Mouse (Mus musculus) embryo, embryonic 10 days (tissue): Measurements from ENCODE around the gene Slc29a4.

Experiments used
- DNase-seq: peaks from one replicate; pipeline ENCODE4 v3.0.0-alpha.2; 2015; ENCODE audit warnings: low spot score

Slc29a4 gene

DNA sequence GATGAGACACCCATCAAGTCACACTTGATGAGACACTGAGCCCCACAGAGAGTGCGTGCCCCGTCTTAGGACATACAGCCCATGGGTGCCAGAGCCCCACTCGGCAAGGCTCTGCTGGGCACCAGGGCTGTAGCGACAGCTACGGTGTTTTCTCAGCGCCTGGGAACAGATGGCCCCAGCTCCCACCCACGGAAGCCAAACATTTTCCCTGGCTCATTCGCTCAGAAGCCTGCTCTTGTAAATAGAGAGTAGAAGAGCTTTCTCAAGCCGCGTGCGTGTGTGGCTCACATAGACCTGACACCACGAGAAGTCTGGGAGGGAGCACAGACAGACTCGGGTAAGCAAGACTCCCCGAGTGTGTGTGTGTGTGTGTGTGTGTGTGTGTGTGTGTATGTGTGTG is at the start of gene Slc29a4:
Gene Slc29a4 (plus strand): TSS at position 265 of the 400 bp plus-strand sequence.
- no peak for DNase-seq

DNA sequence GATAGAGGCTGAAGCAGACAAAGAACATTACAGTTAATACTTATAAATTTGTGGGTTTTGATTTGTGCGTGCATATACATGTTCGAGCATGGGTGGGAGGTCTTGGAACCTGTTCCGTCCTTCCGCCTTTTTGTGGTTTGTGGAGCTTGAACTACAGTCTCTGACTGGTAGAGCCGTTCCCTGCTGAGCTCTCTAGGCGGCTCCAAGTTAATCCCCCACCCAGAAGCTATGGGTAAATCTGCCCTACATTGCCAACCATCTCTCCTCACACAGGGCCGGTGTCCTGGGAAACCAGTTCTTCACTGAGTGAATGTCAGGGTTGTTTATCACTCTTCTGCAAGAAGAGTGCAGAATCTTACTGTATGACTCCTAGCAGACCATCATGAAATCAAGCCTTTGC is 44.1 kb upstream of the Slc29a4 start:
- DNase-seq, result no peak

DNA sequence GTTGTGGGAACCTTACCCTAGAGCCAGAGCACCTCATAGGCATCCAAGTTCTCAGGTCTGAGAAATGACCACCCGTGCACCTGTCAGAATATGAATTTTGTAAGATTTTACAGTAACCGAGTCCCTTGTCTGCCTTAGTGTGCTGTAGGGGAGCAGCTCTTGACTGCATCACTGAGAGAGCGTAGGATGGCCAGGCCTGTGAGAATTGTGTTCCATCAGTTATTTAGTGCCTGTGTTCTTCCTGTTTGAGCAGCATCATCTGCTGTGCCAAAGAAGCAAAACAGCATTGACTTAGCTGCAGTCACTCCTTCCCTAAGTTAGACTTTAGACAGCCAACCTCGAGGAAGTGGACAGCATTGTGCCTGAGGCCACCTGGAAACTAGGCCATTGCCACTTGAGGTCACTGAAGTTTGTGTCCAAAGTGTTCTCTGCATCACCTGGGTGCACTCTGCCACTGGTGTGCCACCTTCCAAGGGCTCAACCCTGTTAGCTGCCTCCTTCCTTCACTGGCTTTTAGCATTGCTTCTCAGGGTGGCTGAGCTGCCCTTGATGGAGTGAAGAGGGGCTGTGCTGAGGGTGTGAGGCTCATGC is 42.8 kb upstream of the Slc29a4 start:
- no peak for DNase-seq

DNA sequence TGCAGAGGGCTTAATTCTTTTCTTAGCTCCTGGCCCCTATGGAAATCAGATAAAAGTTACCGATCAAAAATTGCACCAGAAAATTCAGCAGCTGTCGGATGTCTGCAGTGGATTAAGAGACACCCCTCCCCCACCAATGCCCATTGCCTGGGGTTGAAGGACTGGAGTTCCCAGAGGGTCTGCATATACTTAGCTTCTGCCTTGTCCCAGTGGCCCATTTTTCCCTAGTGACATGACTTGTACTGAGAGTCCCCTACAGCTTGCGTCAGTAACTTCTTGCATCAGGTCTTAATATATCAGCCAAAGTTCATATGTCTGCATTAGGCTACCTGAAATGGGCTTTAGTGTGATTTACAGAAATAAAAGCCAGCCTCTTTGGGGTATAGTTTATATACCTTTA is 41.9 kb upstream of the Slc29a4 start:
- no peak for DNase-seq

DNA sequence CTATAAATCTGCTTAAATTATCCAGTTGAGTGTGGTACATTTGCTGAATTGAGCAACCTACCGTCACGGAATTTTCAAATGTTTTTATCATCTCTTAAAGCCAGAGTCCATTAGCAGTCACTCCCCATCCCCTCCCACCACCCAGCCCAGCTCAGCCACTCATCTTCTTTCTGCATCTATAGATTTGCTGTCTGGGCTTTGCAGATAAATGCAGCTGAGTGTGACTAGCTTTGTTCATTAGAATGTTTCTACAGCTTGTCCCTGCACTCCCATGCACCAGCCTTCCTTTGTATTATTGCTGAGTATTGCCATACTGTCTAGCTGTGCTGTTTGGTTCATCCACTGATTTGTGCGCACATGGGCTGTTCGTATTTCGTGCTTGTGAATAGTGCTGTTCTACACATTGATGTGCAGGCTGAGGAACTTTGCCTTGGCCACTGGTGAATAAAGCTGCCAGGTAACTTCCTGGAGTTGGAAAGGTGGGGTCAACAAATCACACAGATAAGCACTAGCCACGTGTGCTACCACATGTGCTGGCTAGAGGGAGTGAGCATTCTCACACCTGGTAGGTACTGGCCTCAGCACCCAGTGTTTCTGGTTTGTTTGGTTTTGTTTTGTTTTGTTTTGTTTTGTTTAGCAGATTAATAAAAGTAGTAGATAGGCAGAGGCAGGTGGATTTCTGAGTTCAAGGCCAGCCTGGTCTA is 41.4 kb upstream of the Slc29a4 start:
- no peak for DNase-seq

DNA sequence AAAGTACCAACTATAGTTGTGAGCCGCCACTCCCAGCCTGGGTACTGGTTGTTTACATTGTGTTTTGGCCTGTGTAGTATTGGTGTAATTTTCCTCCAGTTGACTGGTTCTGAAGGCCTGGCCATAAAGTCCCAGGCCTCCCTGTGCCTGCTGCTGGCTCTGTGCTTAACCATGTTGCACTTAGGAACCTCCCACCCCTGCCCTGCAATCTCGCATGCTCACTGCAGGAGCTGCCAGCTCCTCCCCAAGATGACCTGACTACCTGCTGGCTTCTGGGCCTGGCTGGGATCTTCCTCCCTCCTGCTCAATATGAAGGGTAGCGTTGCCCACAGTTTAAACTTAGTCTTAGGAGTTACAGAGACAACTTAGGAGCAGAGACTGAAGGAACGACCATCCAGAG is 40.0 kb upstream of the Slc29a4 start:
- DNase-seq, result no peak

DNA sequence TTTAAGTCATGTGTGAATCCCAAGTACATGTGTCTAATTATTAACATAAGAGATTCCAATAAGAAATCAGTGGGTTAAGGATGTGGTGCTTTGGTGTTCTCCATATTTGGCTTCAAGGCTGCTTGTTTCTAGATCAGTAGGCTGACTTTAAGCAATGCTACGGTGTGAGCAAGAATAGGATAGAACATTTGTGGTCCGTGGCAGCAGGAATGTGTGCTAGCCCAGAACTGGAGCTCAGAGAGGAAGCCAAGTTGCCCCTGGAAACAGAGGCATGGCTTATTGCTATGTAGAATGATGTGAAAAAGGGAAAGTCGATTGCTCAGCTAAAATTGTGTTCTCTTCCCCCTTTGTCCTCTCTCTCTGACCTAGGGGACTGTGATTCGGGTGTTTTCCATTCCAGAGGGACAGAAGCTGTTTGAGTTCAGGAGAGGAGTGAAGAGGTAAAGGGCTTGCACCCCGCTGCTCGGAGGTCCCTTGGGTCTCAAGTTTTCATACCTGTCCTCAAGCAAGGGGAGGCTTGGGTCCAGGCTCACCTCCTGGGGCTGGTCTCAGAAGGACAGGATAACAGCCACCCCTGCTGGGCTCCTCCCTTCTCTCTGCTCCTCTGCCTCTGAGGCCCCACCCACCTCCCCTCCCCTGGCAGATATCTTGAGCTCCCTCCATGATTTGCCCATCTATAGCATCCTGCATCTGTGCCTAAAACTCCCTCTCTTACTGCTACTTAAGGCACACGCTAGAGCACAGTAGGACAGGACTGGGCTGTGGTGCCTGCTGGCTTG is 31.5 kb upstream of the Slc29a4 start:
- DNase-seq, result no peak

DNA sequence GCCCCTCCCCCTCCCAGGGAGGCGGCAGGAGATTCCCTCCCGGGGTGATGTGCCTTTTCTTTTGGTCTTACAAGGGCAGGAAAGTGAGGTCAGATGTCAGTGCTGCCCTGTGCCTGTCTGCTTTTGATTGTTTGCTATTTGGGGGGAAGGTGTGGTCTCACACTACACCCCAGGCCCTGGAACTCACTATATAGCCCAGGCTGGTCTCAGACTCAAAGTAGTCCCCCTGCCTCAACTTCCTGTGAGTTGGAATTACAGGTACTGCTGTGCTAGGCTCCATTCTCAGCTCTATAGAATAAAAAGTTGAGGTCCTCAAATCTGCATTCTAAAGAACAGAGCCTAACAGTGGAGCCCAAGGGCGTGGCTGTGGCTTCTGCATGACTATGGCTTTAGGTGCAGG is 24.4 kb upstream of the Slc29a4 start:
- no peak for DNase-seq

DNA sequence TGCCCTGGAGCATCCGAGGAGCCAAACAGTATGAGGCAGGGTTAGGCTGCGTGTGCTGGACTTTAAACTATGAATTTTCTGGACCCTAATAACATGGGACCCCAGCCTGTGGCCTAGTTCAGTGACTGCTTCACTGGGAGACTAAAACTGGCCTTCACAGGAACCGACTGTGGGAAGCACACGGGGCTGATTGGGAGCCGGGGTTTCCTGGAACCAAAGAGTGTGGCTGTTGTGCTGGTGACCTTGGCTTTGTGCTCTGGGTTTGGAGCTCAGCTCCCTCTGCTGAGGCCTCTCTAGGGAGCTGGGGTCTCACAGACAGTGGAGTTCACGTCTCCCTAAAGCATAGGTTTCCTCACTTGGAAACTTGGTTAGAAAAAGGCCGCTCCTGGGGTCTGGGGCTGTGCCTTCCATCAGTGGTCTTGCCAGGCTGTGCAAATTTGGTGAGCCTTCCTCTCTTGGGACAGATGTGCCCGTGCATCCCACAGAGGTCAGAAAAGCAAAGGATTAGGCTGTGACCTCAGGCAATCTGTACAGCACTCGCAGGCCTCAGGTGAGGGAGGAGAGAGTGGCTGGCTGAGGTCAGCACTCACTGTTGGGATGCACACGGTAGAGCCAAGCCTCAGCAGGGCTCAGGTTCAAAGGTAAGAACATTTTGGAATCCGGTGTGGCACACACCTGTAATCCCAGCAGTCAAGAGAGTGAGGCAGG is 23.6 kb upstream of the Slc29a4 start:
- DNase-seq, result no peak

DNA sequence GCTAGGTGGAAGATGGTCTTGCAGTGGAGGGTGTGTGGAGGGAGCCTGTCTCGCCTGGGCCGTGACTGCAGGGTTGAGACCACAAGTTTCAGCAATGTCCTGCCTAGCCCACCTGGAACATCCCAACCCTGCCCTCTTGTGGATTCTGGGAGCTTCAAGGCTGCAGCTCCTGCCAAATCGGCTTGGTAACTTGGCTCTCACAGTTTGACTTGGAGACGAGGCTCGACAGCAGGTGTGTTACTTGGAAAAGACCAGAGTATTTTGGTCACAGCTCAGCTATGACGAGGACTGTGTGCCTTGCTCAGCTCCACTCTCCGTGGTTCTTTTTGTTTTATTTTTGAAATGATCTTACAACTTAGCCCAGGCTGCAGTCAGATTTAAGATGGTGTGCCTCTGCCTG is 22.6 kb upstream of the Slc29a4 start:
- no peak for DNase-seq

DNA sequence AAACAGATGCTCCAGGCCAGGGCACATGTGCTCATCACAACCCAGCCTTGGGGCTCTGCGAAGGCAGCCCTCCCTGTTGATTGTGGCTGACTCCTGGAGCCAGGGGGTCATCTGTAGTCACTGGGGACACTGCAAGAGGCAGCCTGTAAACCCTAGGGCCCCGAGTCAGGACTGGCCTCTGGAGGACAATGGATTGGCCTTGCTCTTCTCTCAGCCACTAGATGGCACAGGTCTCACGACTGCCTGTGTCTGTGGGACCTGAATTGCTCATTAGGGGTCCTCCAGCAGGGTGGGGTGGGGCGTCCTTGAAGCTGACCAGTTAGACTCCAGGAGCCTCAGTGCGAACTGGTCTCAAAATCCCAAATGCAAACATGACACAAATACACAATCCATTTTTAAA is 19.2 kb upstream of the Slc29a4 start:
- DNase-seq, result peak; percentile 63

DNA sequence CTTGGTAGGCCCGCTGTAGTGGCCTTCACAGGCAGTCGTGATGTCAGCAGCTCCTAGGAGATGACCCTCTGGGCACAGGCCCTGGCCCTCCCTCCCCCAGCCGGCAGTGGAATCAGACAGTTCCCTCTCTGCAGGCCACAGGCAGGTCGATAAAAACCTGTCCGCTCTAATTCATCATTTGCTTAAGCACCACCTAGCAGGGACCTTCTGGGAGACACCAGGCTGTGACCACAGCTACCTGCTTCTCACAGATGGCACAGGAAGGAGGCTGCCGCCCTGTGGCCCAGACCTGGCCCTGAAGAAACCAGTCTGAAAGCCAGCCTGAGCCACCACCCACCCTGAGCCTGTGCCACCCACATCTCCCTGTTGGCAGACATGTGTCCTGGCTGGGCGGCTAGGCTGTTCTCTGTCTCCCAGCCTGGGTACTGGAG is 14.2 kb upstream of the Slc29a4 start:
- DNase-seq, result no peak

DNA sequence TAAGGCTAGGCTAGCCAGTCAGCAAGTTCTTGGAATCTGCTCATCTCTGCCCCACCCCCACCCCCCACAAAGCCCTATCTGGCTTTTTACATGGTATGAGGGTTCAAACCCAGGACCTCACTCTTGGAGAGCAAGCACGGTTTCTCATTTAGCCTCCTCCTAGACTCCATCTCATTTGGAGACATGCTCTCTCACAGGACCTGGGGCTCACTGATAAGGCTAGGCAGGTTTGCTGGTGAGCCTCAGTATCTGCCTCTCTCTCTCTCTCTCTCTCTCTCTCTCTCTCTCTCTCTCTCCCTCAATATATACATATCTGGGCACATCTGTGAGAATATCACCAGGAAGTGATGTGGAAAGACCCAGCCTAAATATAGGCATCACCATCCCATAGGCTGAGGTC is 13.2 kb upstream of the Slc29a4 start:
- no peak for DNase-seq

DNA sequence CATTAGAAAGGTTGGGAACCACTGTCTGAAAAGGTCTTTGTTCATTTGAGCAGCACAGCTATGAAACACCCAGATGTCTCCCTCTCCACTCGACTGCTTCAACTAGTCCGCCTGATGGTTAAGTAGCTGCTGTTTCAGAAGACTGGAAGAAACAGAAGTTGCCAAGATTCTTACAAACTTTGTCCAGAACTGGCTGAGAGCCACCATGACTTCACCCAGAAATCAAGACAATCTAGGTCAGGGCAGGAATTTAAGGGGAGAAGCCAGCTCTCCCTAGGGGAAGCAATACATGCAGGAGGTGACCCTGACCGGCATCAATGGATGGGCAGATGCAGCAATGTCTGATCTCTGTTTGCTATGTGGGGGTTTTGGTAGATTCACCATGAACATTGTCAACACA is 10.4 kb upstream of the Slc29a4 start:
- DNase-seq, result no peak

DNA sequence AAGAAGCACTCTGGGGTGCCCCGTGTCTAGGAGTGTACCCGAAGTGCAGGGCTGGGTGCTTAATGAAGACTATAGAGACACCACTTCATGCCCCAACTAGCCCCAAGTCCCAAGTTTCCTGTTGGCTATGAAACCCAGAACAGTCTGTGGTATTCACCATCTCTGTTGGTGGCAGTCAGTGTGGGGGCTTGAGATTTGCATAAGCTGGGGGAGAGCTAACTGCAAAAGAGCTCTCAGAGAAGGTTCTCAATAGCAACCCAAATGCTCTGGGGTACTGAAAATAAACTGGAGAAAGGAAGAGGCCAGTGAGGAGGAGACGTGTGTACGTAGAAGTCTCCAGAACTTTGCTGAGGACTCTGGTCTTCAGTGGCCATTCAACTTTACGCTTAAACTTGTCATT is 9.8 kb upstream of the Slc29a4 start:
- no peak for DNase-seq

DNA sequence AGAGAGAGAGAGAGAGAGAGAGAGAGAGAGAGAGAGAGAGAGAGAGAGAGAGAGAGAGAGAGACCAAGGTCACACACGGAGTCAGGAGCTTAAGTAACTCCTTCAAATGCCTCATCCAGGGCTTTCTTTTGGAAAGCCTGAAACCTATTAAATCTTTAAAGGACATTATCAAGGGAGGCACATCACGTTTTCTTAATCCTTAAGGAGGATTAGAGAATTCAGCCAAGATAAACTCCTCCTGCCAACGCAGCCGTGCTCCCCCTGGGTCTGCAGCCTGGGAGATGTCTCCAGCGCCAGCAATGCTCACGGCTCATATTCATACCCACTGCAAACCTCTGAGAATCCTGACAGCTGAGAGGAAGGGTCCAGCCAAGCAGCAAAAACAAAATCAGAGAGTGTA is 3.4 kb upstream of the Slc29a4 start:
- DNase-seq, result no peak

DNA sequence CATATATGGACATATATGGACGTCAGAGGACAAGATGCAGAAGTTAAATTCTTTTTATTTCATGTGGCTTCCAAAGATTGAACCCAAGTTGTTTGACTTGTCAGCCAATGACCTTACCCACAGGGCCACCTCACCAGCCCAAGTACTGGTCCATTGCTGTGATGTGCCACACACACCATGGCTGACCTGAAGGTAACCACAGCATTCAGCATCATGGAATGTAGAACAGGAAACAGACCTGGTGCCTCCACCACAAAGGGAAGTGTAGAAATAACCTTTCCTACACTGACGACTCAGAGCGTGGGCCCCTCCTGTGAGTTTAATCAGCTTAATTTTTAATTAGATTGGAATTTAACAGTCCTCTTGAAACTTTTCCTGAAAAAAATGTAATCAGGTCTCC is 2.0 kb upstream of the Slc29a4 start:
- DNase-seq, result no peak

DNA sequence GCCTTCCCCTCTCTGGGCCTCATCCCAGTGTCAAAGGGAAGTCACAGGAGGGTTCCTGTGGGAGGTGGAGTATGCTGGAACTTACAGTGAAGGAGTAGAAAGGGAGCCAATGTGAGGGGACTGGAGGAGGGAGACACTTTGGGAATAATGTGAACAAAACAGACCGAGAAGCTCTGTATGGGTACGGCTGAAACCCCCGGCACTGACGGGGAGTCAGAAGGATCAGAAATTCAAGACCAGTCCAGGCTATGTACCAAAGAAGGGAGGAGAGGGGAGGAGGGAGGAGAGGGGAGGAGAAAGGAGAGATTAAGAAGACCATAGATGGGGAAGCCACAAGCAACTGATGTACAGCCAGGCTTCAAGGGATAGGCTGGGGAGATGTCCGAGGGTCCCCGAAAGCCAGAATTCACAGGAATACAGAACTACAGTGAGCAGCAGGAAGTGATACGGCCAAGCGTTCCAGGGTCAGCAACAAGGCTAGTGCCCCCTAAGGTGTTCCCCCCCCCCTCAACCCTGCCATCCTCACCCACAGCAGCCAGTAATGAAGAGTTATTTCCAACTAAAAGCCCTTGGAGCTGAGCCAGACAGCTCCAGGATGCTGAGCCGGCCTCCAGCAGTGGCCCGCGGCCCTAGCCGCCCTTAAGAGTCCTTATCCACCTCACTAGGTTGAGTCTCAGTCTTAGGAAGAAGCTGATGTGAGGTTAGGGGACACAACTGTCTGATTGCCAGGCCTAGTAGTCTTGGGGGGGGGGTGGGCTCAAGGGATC is 842 bp downstream of the Slc29a4 start:
- DNase-seq, result no peak

DNA sequence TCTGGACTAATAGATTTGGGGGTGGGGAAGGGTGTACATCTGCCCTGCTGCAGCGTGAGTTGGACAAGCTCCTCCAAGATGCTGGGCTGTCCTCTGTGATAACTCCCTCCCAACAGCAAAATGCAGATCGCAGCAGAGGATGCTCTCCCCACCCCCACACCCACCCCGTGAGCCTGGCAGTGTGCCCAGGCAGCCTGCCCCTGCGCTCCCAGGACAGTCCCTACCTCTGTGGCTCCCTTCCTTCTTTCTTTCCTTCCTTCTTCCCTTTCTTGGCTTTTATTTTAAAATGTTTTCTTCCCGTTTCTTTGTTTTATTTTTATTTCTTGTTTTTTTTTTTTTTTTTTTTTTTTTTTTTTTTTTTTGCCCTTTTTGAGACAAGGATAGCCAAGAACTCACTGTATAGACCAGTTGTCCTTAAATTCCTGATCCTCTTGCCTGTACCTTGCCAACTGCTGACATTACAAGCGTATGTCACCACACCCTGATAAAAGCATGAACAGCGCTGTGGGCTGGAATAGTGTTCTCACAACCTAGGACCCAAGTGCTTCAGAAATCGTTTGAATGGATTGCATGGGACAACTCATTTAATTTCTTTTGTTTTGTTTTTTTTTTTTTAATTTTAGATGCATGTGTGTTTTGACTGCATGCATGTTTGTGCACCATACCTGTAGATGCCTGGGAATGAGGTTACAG is 1.6 kb downstream of the Slc29a4 start:
- DNase-seq, result no peak

DNA sequence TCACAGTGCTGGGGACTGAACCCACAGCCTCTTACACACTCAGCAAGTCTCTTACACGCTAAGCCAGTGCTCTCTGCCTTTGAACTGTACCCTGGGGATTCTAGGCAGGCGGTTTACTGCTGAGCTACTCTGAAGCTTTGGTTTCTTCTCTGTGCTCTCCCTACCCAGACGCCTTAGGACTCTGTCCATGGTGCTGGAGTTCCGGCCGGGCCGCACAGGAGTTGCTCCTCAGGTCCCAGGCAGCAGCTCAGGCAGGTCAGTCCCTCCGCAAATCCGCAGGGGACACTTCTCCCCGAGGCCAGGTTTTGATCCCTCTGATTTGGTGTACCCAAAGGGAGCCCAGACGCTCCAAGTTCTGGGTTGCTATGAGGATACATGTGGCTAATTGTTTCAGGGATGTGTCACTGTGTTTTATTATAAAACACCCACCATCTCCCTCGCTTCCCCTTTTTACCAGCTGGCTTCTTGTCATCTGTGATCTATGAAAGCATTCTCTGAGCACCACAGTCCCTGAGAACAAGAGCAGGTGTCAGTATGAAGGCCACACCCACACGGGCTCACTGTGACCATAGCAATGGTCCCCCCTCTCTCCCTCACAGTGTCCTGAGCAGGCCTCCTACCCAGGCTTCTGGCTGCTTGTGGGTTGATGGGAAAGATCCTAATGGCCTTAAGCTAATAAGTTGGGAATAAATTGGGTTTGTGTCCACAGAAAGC is 2.5 kb downstream of the Slc29a4 start:
- peak; percentile 76 for DNase-seq

DNA sequence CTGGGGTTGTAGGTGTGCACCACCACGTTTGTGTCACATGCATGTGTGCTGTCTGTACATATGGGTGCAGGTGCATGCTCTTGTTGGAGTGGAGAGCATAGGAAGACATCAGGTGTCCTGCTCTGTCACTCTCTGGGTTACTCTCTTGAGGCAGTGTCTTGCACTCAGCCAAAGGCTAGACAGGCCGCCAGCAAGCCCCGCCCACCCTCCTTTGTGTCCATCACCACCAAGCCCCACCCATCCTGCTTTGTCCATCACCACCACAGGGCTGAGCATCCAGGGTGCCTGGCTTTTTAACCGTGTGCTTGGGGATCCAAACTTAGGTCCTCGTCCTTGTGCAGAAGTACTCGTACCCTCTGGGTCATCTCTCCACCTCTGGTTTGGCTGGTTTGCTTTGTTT is 3.9 kb downstream of the Slc29a4 start:
- DNase-seq, result peak; percentile 40
